Mouse (Mus musculus) embryonic facial prominence, embryonic 15.5 days (tissue): ENCODE measurements around the gene Nudt14. TPM values are rescaled to one million over a fixed set of nuclear protein-coding genes. Genes with fewer than 3 reads are reported as not detected.
A peak's percentile ranks its signal among the peaks of the same experiment; 100 is the strongest.

Experiments
- ATAC-seq: fragments of 200-750 bp; cut with Nextera tagmentation; 2 replicates; pipeline ENCODE4 v1.8.0; 2017; ENCODE audit warnings: low read depth, moderate TSS enrichment; ENCODE audit not compliant: insufficient number of reproducible peaks, low FRiP score, low TSS enrichment
- H3K27ac ChIP-seq: fragments of 300-500 bp; sonication (generic); replicated peaks from 2 replicates; pipeline ENCODE4 v1.5.1; 2015; ENCODE audit warnings: mild to moderate bottlenecking, inconsistent platforms
- H3K27me3 ChIP-seq: fragments of 300-500 bp; sonication (generic); 2 replicates; pipeline ENCODE4 v1.6.1; 2015; ENCODE audit warnings: inconsistent platforms
- H3K36me3 ChIP-seq: fragments of 300-500 bp; sonication (generic); 2 replicates; pipeline ENCODE4 v1.6.1; 2015; ENCODE audit warnings: mild to moderate bottlenecking, inconsistent platforms
- H3K4me1 ChIP-seq: fragments of 300-500 bp; sonication (generic); 2 replicates; pipeline ENCODE4 v1.6.1; 2015; ENCODE audit warnings: inconsistent platforms
- H3K4me2 ChIP-seq: fragments of 300-500 bp; sonication (generic); replicated peaks from 2 replicates; pipeline ENCODE4 v1.6.1; 2015; ENCODE audit warnings: mild to moderate bottlenecking, inconsistent platforms
- H3K4me3 ChIP-seq: fragments of 300-500 bp; sonication (generic); replicated peaks from 2 replicates; pipeline ENCODE4 v1.5.1; 2015; ENCODE audit warnings: mild to moderate bottlenecking, inconsistent platforms
- H3K9ac ChIP-seq: fragments of 300-500 bp; sonication (generic); 2 replicates; pipeline ENCODE4 v1.6.1; 2015; ENCODE audit warnings: inconsistent platforms
- H3K9me3 ChIP-seq: fragments of 300-500 bp; sonication (generic); replicated peaks from 2 replicates; pipeline ENCODE4 v1.6.1; 2016; ENCODE audit warnings: inconsistent platforms
- WGBS: fragments of 180-500 bp; shearing (Covaris S2); methylation state at CpG from one replicate; pipeline ENCODE4 v1.1.7; 2015; 5-methylcytosine and 5-hydroxymethylcytosine counted together
- polyA plus RNA-seq: library from polyadenylated mRNA; unstranded; fragments of >200 nt; fragmentation: Nextera tagmentation; extraction: Ambion mirVana; gene quantifications from 2 replicates; pipeline ENCODE4 v1.2.1, GENCODE M21; 2015

Gene Nudt14
- polyA plus RNA-seq, result 93.4 and 94.7 TPM in 2 replicates

- Histone ChIP-seq H3K9me3 (no peaks in the 10 kb centered on the region), H3K4me1 (peaks cover 47% of the 10 kb centered on the region), H3K27me3 (no peaks in the 10 kb centered on the region), H3K4me3 (peak within 1 kb of the TSS; percentile 79), H3K27ac (peak within 1 kb of the TSS; percentile 86), H3K4me2 (peak within 1 kb of the TSS; percentile 80), H3K36me3 (no peaks in the 10 kb centered on the region), H3K9ac (peak within 1 kb of the TSS; percentile 62)
- 2% methylated on average over 58 of the region's 58 CpGs for WGBS
- ATAC-seq, result peak; percentile 67
These were observed at the start of gene Nudt14 for GRCm38 (mm10) chr12:112941776-112942713. Nudt14 (minus strand) TSS chr12:112942124.

DNA sequence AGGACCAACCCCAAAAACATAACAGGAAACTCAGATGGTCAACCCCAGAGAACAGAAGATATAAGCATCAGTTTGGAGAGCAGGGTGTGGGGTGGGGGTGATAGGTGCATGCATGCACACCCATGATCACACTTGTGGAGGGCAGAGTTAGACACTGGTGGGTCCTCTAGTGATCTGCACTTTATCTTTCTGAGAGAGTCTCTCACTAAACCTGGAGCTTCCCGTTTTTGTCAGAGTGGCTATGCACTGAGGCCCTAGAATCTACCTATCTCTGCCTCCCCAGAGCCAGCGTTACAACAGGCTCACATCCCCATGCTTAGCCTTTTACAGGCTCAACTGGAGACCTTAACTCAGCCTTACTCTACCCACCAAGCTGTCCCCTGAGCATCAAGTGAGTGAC is 49.5 kb upstream of the Nudt14 start:
- Histone ChIP-seq H3K4me2 (no peak overlapping the region), H3K36me3 (peaks cover 42% of the 10 kb centered on the region), H3K9me3 (no peaks in the 10 kb centered on the region), H3K9ac (no peak overlapping the region), H3K27ac (peak overlapping the region; percentile 55; the same call in 1 of the 2 replicates), H3K4me1 (peaks cover 5% of the 10 kb centered on the region; the same call in 1 of the 2 replicates), H3K27me3 (no peaks in the 10 kb centered on the region), H3K4me3 (no peak overlapping the region)
- 85% methylated on average over 2 of the region's 2 CpGs for whole genome bisulfite sequencing
- ATAC-seq, result no peak

DNA sequence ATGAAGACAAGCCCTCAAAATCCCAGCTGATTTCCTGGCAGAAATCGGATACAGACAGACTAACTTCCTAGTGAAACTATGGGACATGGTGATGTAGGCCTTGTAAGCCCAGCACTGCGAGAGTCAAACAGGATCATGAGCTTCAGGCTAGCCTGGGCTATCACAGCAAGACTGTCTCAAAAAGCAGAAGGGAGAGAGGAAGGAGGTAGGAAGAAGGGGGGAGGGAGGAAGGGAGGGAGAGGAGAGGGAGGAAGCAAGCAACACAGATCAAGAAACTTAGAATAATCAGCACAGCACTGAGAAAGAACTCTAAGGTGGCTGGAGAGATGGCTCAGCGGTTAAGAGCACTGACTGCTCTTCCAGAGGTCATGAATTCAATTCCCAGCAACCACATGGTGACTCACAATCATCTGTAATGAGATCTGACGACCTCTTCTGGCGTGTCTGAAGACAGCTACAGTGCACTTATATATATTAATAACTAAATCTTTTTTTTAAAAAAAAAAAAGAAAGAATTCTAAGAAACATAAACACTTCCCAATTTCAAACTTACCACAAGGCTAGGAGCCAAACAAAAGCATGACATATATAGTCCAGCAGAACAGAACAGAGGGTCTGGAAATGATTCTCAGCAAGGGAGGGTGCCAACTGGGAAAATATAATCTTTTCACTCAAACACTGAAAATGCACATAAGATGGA is 48.9 kb upstream of the Nudt14 start:
- H3K27ac ChIP-seq, result peak overlapping the region; percentile 55; the same call in 1 of the 2 replicates
- H3K36me3 ChIP-seq, result peaks cover 46% of the 10 kb centered on the region
- peaks cover 5% of the 10 kb centered on the region; the same call in 1 of the 2 replicates for H3K4me1 ChIP-seq
- 68% methylated on average over 5 of the region's 5 CpGs for WGBS
- no peak overlapping the region for H3K9ac ChIP-seq
- H3K4me2 ChIP-seq, result no peak overlapping the region
- no peak for ATAC-seq
- no peak overlapping the region for H3K4me3 ChIP-seq
- no peaks in the 10 kb centered on the region for H3K9me3 ChIP-seq
- no peaks in the 10 kb centered on the region for H3K27me3 ChIP-seq

DNA sequence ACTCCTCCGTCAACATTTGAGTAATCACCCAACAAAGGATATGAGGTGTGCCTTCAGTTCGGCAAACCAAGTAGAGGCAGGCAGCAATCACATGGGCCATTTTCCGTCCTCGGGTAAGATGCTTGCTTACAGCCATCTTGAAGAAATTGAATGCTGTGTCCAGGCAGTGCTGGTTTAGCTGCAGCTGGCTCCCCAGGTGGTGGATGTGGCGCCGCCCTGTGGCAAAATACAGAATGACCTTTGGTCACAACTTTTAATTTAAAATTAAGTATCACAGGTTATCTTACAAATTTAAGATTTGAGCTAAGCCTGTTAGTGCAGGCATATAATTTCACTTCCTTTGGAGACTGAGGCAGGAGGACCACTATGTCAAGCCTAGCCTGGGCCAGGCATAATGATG is 46.0 kb upstream of the Nudt14 start:
- Histone ChIP-seq H3K9ac (no peak overlapping the region), H3K27me3 (no peaks in the 10 kb centered on the region), H3K36me3 (peaks cover 64% of the 10 kb centered on the region), H3K27ac (no peak overlapping the region), H3K4me3 (no peak overlapping the region), H3K4me2 (no peak overlapping the region), H3K4me1 (peaks cover 3% of the 10 kb centered on the region; the same call in 1 of the 2 replicates), H3K9me3 (no peaks in the 10 kb centered on the region)
- ATAC-seq, result no peak
- WGBS, result 67% methylated on average over 6 of the region's 6 CpGs

- WGBS, result 91% methylated on average over 6 of the region's 6 CpGs
- Histone ChIP-seq H3K9me3 (no peaks in the 10 kb centered on the region), H3K4me3 (no peak overlapping the region), H3K4me1 (no peaks in the 10 kb centered on the region), H3K27me3 (no peaks in the 10 kb centered on the region), H3K4me2 (no peak overlapping the region), H3K9ac (no peak overlapping the region), H3K27ac (no peak overlapping the region), H3K36me3 (peaks cover 80% of the 10 kb centered on the region)
- no peak for ATAC-seq
These were observed 43.4 kb upstream of the Nudt14 start for GRCm38 (mm10) chr12:112985346-112985745.

DNA sequence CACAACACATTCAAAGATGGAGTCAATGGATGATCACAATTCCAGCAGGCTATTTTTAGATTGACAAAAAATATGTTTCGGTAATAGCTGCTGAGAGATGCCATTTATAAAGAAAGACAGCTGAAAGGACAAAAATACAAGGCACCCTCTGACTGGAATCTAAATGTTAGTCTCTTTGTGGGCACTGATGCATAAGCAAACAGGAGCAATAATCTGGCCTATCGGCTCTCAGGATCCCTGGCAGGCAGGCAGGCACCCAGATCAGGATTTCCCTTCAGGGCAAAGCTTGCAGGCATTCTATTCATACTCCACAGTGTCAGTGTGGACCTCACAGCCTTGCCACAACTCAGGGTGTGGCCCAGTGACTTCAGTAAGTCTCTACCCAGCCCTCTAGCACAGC is 40.1 kb upstream of the Nudt14 start:
- Histone ChIP-seq H3K27me3 (no peaks in the 10 kb centered on the region), H3K27ac (0 out of 2 replicates have a peak overlapping the region, but pooled peaks have one; percentile 17), H3K9me3 (no peaks in the 10 kb centered on the region), H3K36me3 (peaks cover 94% of the 10 kb centered on the region), H3K4me3 (no peak overlapping the region), H3K4me1 (peaks cover 10% of the 10 kb centered on the region), H3K9ac (no peak overlapping the region), H3K4me2 (no peak overlapping the region)
- 73% methylated on average over 2 of the region's 2 CpGs for WGBS
- no peak for ATAC-seq

- peak overlapping the region; percentile 61 for H3K9ac ChIP-seq
- peak overlapping the region; percentile 92 for H3K27ac ChIP-seq
- WGBS, result 36% methylated on average over 12 of the region's 12 CpGs
- peak overlapping the region; percentile 77 for H3K4me2 ChIP-seq
- no peaks in the 10 kb centered on the region for H3K27me3 ChIP-seq
- H3K9me3 ChIP-seq, result no peaks in the 10 kb centered on the region
- ATAC-seq, result no peak
- peaks cover 75% of the 10 kb centered on the region for H3K36me3 ChIP-seq
- H3K4me1 ChIP-seq, result peaks cover 19% of the 10 kb centered on the region
- H3K4me3 ChIP-seq, result peak overlapping the region; percentile 64
These were observed 35.2 kb upstream of the Nudt14 start for GRCm38 (mm10) chr12:112977156-112977555.

GRCm38 (mm10) chr12:112976371-112977073 is 34.6 kb upstream of the Nudt14 start, which contains the start of gene Btbd6:
Btbd6 (plus strand) TSS chr12:112976482.
- H3K36me3 ChIP-seq, result peaks cover 75% of the 10 kb centered on the region
- peak within 1 kb of the TSS; percentile 64 for H3K4me3 ChIP-seq
- H3K4me1 ChIP-seq, result peaks cover 19% of the 10 kb centered on the region
- H3K27ac ChIP-seq, result peak within 1 kb of the TSS; percentile 92
- WGBS, result under 1% methylated on average over 80 of the region's 80 CpGs
- H3K9ac ChIP-seq, result peak within 1 kb of the TSS; percentile 61
- ATAC-seq, result peak; percentile 93
- H3K9me3 ChIP-seq, result no peaks in the 10 kb centered on the region
- no peaks in the 10 kb centered on the region for H3K27me3 ChIP-seq
- peak within 1 kb of the TSS; percentile 77 for H3K4me2 ChIP-seq

GRCm38 (mm10) chr12:112974736-112975135 is 32.8 kb upstream of the Nudt14 start:
- H3K9ac ChIP-seq, result no peak overlapping the region
- H3K4me1 ChIP-seq, result peaks cover 19% of the 10 kb centered on the region
- no peaks in the 10 kb centered on the region for H3K9me3 ChIP-seq
- H3K27ac ChIP-seq, result no peak overlapping the region
- ATAC-seq, result no peak
- no peak overlapping the region for H3K4me3 ChIP-seq
- no peaks in the 10 kb centered on the region for H3K27me3 ChIP-seq
- WGBS, result 79% methylated on average over 9 of the region's 9 CpGs
- no peak overlapping the region for H3K4me2 ChIP-seq
- H3K36me3 ChIP-seq, result peaks cover 74% of the 10 kb centered on the region

DNA sequence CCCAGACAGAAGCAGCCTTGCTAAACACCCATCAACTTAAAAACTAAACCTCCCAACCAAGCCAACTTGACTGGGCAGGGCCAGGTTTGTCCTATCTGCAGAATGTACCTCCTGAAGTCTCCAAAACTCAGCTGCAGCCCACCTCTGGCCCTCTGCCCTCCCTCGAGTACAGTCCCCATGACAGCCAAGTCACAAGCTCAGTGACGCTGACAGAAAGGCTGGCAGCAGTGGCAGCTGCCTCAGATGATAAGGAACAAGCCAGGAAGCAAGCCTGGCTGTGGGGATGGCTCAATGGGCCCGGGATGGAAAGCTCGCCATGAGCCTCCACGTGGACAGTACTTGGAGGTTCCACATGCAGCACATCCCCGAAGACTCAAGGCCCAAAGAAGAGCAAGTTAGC is 27.7 kb upstream of the Nudt14 start:
- Histone ChIP-seq H3K9me3 (no peaks in the 10 kb centered on the region), H3K9ac (no peak overlapping the region), H3K4me2 (no peak overlapping the region), H3K36me3 (peaks cover 97% of the 10 kb centered on the region), H3K4me1 (no peaks in the 10 kb centered on the region), H3K27ac (no peak overlapping the region), H3K4me3 (no peak overlapping the region), H3K27me3 (no peaks in the 10 kb centered on the region)
- WGBS, result 90% methylated on average over 6 of the region's 6 CpGs
- ATAC-seq, result no peak

DNA sequence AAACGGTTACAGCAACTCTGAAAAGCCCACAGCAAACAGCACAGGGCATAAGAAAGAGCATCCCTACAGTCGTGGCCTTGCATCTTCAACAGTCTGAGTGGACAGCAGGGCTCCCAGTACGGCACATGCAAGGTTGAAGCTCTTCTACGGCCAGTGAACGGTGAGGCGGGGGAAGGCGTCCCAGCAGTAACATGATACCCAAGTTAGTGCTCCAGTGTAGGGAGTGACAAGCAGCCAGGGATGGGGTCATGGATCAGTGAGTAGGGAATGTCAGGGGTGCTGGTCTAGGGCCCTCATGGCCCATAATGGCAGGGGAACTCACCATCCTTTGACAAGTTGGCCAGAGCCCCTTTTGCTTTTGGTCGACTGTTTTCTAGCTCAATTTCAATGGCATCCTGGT is 27.0 kb upstream of the Nudt14 start:
- Histone ChIP-seq H3K4me3 (no peak overlapping the region), H3K4me1 (no peaks in the 10 kb centered on the region), H3K9me3 (no peaks in the 10 kb centered on the region), H3K27me3 (no peaks in the 10 kb centered on the region), H3K4me2 (no peak overlapping the region), H3K9ac (no peak overlapping the region), H3K36me3 (peaks cover 98% of the 10 kb centered on the region), H3K27ac (no peak overlapping the region)
- ATAC-seq, result no peak
- WGBS, result 65% methylated on average over 8 of the region's 8 CpGs
